Mouse (Mus musculus): ENCODE measurements around the gene Bbs2. TPM values are rescaled to one million over a fixed set of nuclear protein-coding genes. Genes with fewer than 3 reads are reported as not detected.

Gene Bbs2
- polyA plus RNA-seq, 1 experiment: 31.3 TPM

DNA sequence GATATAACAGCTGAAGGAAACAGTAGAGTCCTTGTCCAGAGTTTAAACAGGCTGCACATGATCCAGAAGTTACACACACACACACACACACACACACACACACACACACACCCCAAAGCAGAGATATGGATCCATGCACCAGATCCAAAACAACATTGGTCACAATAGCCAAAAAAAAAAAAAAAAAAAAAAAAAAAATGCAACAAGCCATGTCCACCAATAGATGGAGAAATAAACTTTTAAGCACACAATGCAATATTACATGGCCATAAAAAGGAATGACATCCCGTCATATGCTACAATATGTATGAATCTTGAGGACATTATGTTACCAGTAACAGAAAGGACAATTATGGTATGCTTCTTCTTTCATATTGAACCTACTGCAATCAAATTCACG, 15.2 kb upstream of the Bbs2 start:
- H3K4me1 ChIP-seq (ENCODE audit: control insufficient read depth, insufficient read depth, low read length): no peaks in the 10 kb centered on the region
- H3K27me3 ChIP-seq (replicated peaks; ENCODE audit: control insufficient read depth, insufficient read depth, low read length): no peaks in the 10 kb centered on the region; the same call in 1 of the 2 replicates
- TF ChIP-seq CTCF (conservative IDR thresholded peaks at IDR 0.05; ENCODE audit: insufficient read depth, insufficient read length, low read depth, low read length): no peak
- no peak for TF ChIP-seq POLR2A (IDR thresholded peaks at IDR 0.05; ENCODE audit: low read depth, low read length)
- no peak for DNase-seq
- no peak overlapping the region for H3K27ac ChIP-seq (ENCODE audit: insufficient read depth, low read depth, low read length)
- H3K4me3 ChIP-seq (ENCODE audit: insufficient read depth, low read depth, low read length): no peak overlapping the region
- no peaks in the 10 kb centered on the region for H3K36me3 ChIP-seq (ENCODE audit: control insufficient read depth, insufficient read depth, low read length)
- WGBS: 91% methylated on average over 2 of the region's 2 CpGs

GRCm38 (mm10) chr8:94113435-94113834, 14.7 kb upstream of the Bbs2 start:
- no peaks in the 10 kb centered on the region for H3K4me1 ChIP-seq (ENCODE audit: control insufficient read depth, insufficient read depth, low read length)
- WGBS: 72% methylated on average over 1 of the region's 1 CpGs
- no peaks in the 10 kb centered on the region for H3K36me3 ChIP-seq (ENCODE audit: control insufficient read depth, insufficient read depth, low read length)
- H3K27ac ChIP-seq (ENCODE audit: insufficient read depth, low read depth, low read length): no peak overlapping the region
- H3K27me3 ChIP-seq (replicated peaks; ENCODE audit: control insufficient read depth, insufficient read depth, low read length): no peaks in the 10 kb centered on the region; the same call in 1 of the 2 replicates
- no peak for DNase-seq
- TF ChIP-seq POLR2A (IDR thresholded peaks at IDR 0.05; ENCODE audit: low read depth, low read length) (no peak), CTCF (conservative IDR thresholded peaks at IDR 0.05; ENCODE audit: insufficient read depth, insufficient read length, low read depth, low read length) (no peak)
- H3K4me3 ChIP-seq (ENCODE audit: insufficient read depth, low read depth, low read length): no peak overlapping the region

GRCm38 (mm10) chr8:94110526-94111177, 11.9 kb upstream of the Bbs2 start:
- H3K4me3 ChIP-seq (ENCODE audit: insufficient read depth, low read depth, low read length): no peak overlapping the region
- no peaks in the 10 kb centered on the region for H3K36me3 ChIP-seq (ENCODE audit: control insufficient read depth, insufficient read depth, low read length)
- no peaks in the 10 kb centered on the region for H3K27me3 ChIP-seq (replicated peaks; ENCODE audit: control insufficient read depth, insufficient read depth, low read length)
- H3K4me1 ChIP-seq (ENCODE audit: control insufficient read depth, insufficient read depth, low read length): no peaks in the 10 kb centered on the region
- 70% methylated on average over 6 of the region's 6 CpGs for WGBS
- H3K27ac ChIP-seq (ENCODE audit: insufficient read depth, low read depth, low read length): no peak overlapping the region
- no peak for DNase-seq
- no peak for TF ChIP-seq POLR2A (IDR thresholded peaks at IDR 0.05; ENCODE audit: low read depth, low read length)
- no peak for TF ChIP-seq CTCF (conservative IDR thresholded peaks at IDR 0.05; ENCODE audit: insufficient read depth, insufficient read length, low read depth, low read length)

- 79% methylated on average over 5 of the region's 5 CpGs for WGBS
- no peak overlapping the region for H3K27ac ChIP-seq (ENCODE audit: insufficient read depth, low read depth, low read length)
- H3K36me3 ChIP-seq (ENCODE audit: control insufficient read depth, insufficient read depth, low read length): no peaks in the 10 kb centered on the region
- no peaks in the 10 kb centered on the region for H3K27me3 ChIP-seq (replicated peaks; ENCODE audit: control insufficient read depth, insufficient read depth, low read length)
- DNase-seq: no peak
- no peak overlapping the region for H3K4me3 ChIP-seq (ENCODE audit: insufficient read depth, low read depth, low read length)
- no peaks in the 10 kb centered on the region for H3K4me1 ChIP-seq (ENCODE audit: control insufficient read depth, insufficient read depth, low read length)
- TF ChIP-seq POLR2A (IDR thresholded peaks at IDR 0.05; ENCODE audit: low read depth, low read length) (no peak), CTCF (conservative IDR thresholded peaks at IDR 0.05; ENCODE audit: insufficient read depth, insufficient read length, low read depth, low read length) (no peak)
Measured at GRCm38 (mm10) chr8:94109835-94110234, 11.1 kb upstream of the Bbs2 start.

DNA sequence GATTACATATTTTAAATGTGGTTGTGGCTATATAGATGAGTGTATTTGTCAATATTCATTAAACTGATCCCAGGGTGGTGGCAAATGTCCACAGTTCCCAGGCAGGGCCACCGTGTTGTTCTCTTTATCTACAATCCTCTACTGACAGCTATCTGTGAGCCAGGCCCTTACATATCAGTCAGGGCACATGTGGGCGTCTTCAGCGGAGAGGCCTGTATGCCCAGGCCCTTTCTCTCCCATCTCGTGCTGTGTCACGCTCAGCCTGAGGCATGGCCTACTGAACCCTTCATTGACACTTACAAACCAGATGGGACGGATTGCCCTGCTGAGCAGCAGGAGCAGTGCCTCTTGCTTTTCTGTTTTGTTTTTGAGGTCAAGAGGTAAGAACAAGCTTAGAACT, 10.7 kb upstream of the Bbs2 start:
- Histone ChIP-seq H3K27me3 (replicated peaks; ENCODE audit: control insufficient read depth, insufficient read depth, low read length) (no peaks in the 10 kb centered on the region), H3K4me1 (ENCODE audit: control insufficient read depth, insufficient read depth, low read length) (no peaks in the 10 kb centered on the region), H3K4me3 (ENCODE audit: insufficient read depth, low read depth, low read length) (no peak overlapping the region), H3K36me3 (ENCODE audit: control insufficient read depth, insufficient read depth, low read length) (no peaks in the 10 kb centered on the region), H3K27ac (ENCODE audit: insufficient read depth, low read depth, low read length) (no peak overlapping the region)
- TF ChIP-seq CTCF (conservative IDR thresholded peaks at IDR 0.05; ENCODE audit: insufficient read depth, insufficient read length, low read depth, low read length) (no peak), POLR2A (IDR thresholded peaks at IDR 0.05; ENCODE audit: low read depth, low read length) (no peak)
- no peak for DNase-seq
- WGBS: 91% methylated on average over 6 of the region's 6 CpGs

GRCm38 (mm10) chr8:94107871-94108270, 9.1 kb upstream of the Bbs2 start:
- Histone ChIP-seq H3K4me1 (ENCODE audit: control insufficient read depth, insufficient read depth, low read length) (no peaks in the 10 kb centered on the region), H3K27me3 (replicated peaks; ENCODE audit: control insufficient read depth, insufficient read depth, low read length) (no peaks in the 10 kb centered on the region), H3K4me3 (ENCODE audit: insufficient read depth, low read depth, low read length) (no peak overlapping the region), H3K27ac (ENCODE audit: insufficient read depth, low read depth, low read length) (no peak overlapping the region), H3K36me3 (ENCODE audit: control insufficient read depth, insufficient read depth, low read length) (no peaks in the 10 kb centered on the region)
- 66% methylated on average over 3 of the region's 3 CpGs for WGBS
- peak; percentile 31 for DNase-seq
- TF ChIP-seq POLR2A (IDR thresholded peaks at IDR 0.05; ENCODE audit: low read depth, low read length) (no peak), CTCF (conservative IDR thresholded peaks at IDR 0.05; ENCODE audit: insufficient read depth, insufficient read length, low read depth, low read length) (no peak)

GRCm38 (mm10) chr8:94104146-94104545, 5.4 kb upstream of the Bbs2 start:
- H3K27ac ChIP-seq (ENCODE audit: insufficient read depth, low read depth, low read length): no peak overlapping the region
- DNase-seq: no peak
- no peaks in the 10 kb centered on the region for H3K27me3 ChIP-seq (replicated peaks; ENCODE audit: control insufficient read depth, insufficient read depth, low read length)
- H3K36me3 ChIP-seq (ENCODE audit: control insufficient read depth, insufficient read depth, low read length): no peaks in the 10 kb centered on the region
- 51% methylated on average over 5 of the region's 5 CpGs for WGBS
- H3K4me1 ChIP-seq (ENCODE audit: control insufficient read depth, insufficient read depth, low read length): no peaks in the 10 kb centered on the region
- TF ChIP-seq CTCF (conservative IDR thresholded peaks at IDR 0.05; ENCODE audit: insufficient read depth, insufficient read length, low read depth, low read length) (no peak), POLR2A (IDR thresholded peaks at IDR 0.05; ENCODE audit: low read depth, low read length) (no peak)
- H3K4me3 ChIP-seq (ENCODE audit: insufficient read depth, low read depth, low read length): no peak overlapping the region
